Mouse (Mus musculus) ZHBTc4 (cell line): ENCODE results near the gene Eif2b3.
A peak's percentile ranks its signal among the peaks of the same experiment; 100 is the strongest.

ENCODE experiments used
- DNase-seq: peaks from one replicate; pipeline ENCODE4 v3.0.0-alpha.2; 2011; ENCODE audit warnings: low read depth, low spot score

Gene Eif2b3

DNA sequence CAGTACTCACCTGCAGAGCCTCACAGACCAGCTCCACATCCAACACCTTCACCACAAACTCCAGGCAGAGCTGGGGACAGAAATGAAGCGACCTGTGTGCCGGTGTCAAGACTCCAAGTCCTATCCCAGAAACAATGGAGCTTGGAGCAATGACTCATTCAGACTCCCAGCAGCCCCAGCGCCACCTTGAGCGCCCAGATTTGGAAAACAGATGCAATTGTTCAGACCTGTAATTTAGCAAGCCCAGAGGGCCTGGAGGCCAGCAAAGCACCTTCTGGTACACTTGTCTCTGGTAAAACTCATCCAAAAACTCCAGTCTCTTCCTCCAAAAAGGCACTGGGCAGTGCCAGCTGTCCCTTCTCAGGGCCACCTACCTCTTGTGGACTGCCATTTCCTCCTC, 103.0 kb downstream of the Eif2b3 start:
- DNase-seq, result no peak

DNA sequence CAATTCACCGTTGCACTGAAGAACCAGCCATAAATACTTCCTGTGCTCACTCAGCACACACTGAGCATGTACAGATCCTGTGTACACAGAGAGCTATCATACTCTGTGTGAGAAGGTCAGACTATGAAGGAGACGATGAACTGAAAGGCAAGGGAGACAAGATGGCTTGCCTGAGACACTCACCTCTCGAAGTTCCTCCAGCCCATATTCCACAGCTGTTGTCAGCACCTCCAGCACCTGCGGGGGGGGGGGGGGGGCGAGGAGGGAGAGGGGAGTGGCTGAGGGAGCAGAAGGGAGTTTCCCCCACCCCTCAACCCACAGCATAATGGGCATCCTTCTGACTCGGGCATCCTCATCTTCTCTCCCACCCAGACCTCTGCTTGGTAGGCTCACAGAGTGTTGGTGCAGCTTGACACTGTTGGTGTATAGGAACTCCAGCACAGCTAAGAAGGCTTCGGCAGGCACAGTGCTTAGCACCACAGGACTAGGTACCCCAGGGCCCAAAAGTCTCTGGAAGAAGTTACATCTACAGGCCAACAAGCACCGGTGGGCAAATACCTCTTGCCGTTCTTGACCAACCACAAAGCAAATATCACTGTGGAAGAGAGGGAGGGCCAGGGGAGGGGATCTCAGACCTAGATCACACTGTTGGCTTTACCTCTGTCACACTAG, 104.5 kb downstream of the Eif2b3 start:
- no peak for DNase-seq

DNA sequence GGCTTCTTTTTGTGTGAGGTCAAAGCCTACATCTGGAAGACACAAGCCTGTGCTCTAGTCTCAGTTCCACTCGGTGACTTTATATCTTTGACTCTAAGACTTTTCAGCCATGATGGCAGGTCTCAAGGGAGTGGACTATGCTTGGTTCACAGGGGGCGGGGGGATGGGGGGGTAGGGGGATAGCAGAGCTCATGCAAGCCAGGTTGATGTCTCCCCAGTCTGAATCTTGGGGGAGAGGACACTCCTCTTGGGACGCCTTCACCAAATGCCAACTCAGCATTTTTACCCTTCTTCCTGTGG, 105.0 kb downstream of the Eif2b3 start:
- no peak for DNase-seq

GRCm38 (mm10) chr4:117124518-117125347, 105.5 kb downstream of the Eif2b3 start:
- DNase-seq, result no peak

DNA sequence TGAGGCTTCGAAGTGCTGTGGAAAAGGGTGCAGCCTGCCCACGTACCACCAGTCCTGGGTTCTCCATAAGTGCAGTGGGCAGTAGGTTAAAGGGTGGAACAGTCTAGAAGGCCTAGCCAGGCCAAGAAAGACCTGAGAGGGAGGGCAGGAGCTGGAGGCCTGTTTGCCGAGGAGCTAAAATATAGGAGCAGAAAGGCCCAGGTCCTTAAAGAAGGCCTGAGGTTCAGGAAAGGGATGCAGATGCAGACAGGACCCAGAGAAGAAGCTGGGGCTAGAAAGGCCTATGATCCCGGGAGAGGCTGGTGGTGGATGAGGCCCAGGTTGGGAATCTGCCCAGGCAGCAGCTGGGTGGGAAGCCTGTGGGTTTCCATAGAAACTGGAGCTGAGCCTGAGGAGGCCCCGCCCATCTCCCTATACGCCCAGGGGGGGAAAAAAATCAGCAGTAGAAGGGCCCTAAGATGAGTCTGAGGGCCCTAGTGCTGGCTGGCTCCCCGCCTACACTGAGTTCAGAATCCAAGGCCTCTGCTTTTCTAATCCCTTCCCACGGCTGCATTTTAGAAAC, 106.2 kb downstream of the Eif2b3 start, which contains the start of gene Btbd19:
Gene Btbd19, minus strand, starts transcription at position 378 of the 562 bp plus-strand sequence.
- peak; percentile 89 for DNase-seq

GRCm38 (mm10) chr4:117125910-117126674, 106.9 kb downstream of the Eif2b3 start:
- peak; percentile 97 for DNase-seq

- DNase-seq, result no peak
These were observed 107.6 kb downstream of the Eif2b3 start, which contains the start of gene Tctex1d4 for GRCm38 (mm10) chr4:117126675-117127290. Gene Tctex1d4 (plus strand): TSS chr4:117126794.

DNA sequence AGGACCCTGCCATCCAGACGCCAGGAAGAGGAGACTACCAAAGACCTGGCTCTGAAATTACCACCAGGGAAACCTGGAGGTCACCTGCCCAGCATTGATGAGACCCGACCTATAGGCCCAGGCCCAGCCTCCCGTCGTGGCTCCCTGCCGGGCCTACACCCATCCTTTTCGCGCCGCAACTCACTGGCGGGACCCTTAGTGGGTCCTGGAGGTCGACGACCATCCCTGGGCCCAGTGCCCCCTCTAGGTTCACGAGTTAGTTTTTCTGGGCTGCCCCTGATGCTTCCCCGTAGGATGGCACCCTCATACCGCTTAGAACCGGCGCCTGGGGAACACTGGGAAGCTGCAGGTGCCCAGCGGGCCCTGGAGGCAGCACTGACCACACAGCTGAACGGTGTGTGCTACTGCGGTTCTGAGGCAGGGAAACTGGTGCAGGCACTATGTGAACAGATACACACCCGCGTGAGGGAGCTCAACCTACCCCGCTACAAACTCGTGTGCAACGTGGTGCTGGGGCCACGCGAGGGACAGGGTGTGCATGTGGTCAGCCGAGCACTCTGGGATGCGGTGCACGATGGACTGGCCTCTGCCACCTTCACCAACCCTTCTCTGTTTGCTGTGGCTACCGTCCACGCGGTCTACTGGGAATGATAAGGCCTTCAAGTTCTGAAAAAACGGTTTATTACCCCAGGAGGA, 108.9 kb downstream of the Eif2b3 start:
- DNase-seq, result no peak

- no peak for DNase-seq
These were observed 111.6 kb downstream of the Eif2b3 start for GRCm38 (mm10) chr4:117130790-117131189.

- no peak for DNase-seq
These were observed 112.0 kb downstream of the Eif2b3 start for GRCm38 (mm10) chr4:117131198-117131597.

DNA sequence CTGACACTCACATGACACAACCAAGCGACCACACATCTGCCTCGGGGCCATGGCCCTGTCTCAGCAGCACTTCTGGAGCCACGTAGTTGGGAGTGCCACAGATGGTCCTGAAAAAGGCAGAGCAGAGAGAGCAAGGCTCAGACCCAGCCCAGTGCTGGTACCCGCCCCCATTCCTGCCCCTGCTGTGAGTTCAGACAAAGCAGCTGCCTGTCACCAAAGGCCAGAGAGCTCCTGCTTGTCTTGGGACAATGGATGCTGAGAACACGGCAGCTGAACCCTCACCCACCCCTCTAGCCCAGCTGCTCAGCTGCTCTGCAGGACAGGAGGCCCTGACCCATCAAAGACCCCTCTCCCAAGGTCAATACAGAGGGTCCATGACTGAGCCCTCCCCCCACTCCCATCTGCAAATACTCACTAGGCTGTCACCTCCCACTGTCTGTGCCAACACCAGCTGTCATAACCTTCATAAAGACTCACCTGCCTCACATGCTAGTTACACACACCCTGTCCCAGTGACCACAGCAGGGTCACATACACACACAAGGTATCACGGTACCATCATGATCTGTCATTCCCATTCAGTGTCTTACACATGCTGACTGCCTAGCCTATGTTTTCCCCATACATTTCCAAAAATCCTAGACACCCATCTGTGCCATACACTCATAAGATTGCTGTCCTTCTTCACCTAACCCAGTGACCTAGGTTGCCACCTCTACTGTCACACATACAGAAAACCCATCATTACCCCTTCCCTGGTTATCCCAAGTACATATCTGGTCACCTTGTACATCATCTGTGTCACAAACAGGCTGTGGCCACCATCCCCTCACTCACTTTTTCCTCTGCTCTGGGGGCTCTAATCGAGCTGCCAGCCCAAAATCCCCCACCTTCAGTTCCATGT, 112.9 kb downstream of the Eif2b3 start:
- DNase-seq, result peak; percentile 95

- no peak for DNase-seq
These were observed 113.6 kb downstream of the Eif2b3 start for GRCm38 (mm10) chr4:117132794-117133143.

DNA sequence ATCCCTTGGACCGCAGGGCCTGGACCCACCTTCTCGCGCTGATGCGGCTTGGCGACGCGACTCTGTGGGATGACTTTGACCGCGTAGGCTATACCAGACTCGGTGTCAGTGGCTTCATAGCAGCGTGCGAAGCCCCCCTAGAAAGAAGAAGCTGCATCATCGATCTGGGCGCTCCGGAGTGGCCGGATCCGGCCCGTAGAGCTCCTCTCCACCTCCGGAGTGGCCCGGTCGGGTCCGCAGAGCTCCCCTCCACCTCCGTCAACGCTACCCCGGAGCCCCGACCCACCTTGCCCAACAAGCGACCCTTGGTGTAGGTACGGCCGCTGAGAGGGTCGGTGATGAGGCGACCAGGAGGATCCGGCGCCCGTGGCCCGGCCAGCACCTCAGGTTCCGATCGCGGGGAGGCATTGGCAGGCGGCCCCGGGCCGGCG, 114.2 kb downstream of the Eif2b3 start:
- peak; percentile 39 for DNase-seq

DNA sequence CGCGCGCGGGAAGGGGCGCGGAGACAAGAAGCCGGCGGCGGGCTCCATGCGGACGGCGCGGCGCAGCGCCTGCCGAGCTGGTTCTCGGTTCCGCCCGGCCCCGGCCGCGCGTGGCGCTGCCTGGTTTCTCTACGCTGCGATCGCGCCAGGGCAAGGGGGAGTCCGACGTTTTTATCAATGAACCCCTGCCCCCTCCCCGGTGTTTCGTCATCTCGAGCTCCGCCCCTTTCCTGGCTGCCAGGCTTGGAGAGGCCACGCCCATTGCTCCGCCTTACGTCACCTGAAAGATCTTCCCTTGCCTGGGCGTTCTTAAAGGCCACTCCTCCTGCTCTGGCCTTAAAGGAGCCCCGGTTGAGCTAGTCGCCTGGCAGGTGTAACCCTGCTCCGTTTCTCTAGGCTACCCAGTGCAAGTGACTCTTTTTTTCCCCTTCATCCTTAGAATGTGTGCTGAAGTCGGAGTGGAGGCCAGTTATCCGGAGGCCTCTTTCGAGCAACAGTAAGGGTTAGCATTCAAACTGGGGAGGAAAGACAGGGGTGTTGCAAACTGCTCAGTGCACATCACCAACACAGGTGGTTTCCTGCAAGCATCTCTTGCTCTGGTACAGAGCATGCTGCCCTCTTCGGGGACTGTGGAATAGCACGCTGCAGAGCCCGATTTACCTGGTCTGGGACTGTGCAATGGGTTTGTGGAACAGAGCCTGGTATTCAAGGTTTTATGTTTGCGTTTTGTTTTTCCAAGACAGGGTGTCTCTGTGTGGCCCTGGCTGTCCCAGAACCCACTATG, 114.8 kb downstream of the Eif2b3 start, which contains the start of gene Plk3:
Gene Plk3, minus strand, starts transcription at position 147 of the 784 bp plus-strand sequence.
- DNase-seq, result peak; percentile 98

GRCm38 (mm10) chr4:117134601-117134995, 115.4 kb downstream of the Eif2b3 start:
- no peak for DNase-seq

GRCm38 (mm10) chr4:117136034-117136433, 116.8 kb downstream of the Eif2b3 start:
- peak; percentile 58 for DNase-seq
